9 mouse cellular contexts compared by ENCODE assay signal in genomic region chr6:77222849-77223638, GRCm38 (mm10). TPM values are rescaled to one million over a fixed set of nuclear protein-coding genes. Genes with fewer than 3 reads are reported as not detected.
A peak's percentile ranks its signal among the peaks of the same experiment; 100 is the strongest.
DNase-seq lines count a peak whose midpoint lies in the region; ATAC-seq lines count a peak whose summit lies in the region.
"Had no signal": no experiment of that assay in that cellular context is flagged by ENCODE, and none has a peak within 500 bp of the region (broad histone marks: within the 10 kb centered on the region; RNA-seq: fewer than 3 reads in every experiment).

No protein-coding gene starts in this region.

- H3K9me3 ChIP-seq in forebrain, embryonic 11.5 days (ENCODE audit: control insufficient read depth, low read length) = no peaks in the 10 kb centered on the region
- no peaks in the 10 kb centered on the region for H3K9me3 ChIP-seq in forebrain, embryonic 10.5 days
- no peaks in the 10 kb centered on the region for H3K9me3 ChIP-seq in neural tube, embryonic 13.5 days
- no peaks in the 10 kb centered on the region for H3K9me3 ChIP-seq in intestine, embryonic 15.5 days

- H3K27ac ChIP-seq in forebrain, embryonic 11.5 days (ENCODE audit: low read depth, low read length) = no peak overlapping the region
- H3K27ac ChIP-seq in forebrain, embryonic 10.5 days = no peak overlapping the region
- H3K27ac ChIP-seq in neural tube, embryonic 13.5 days (replicated peaks) = no peak overlapping the region
- no peak overlapping the region for H3K27ac ChIP-seq in intestine, embryonic 15.5 days

- no peak overlapping the region for H3K9ac ChIP-seq in forebrain, embryonic 11.5 days (ENCODE audit: low read length)
- H3K9ac ChIP-seq in neural tube, embryonic 13.5 days = no peak overlapping the region
- H3K9ac ChIP-seq in intestine, embryonic 15.5 days = no peak overlapping the region

- DNase-seq in forebrain, embryonic 11.5 days (ENCODE audit: low spot score) = peak; percentile 63
- no peak for DNase-seq in forebrain, embryonic 10.5 days (ENCODE audit: extremely low spot score, low spot score)
- peak; percentile 46 to 52 for DNase-seq in cerebellum, postnatal 36 days
- peak; percentile 69 to 75 for DNase-seq in layer of hippocampus, adult 8-10 months (ENCODE audit: low spot score in 2 of 2)
- no peak for DNase-seq in heart, postnatal 14 days
- DNase-seq in thymus, postnatal 4 days = no peak

- H3K4me2 ChIP-seq in forebrain, embryonic 11.5 days (ENCODE audit: low read depth, low read length, severe bottlenecking) = 0 out of 2 replicates have a peak overlapping the region, but pooled peaks have one; percentile 18
- H3K4me2 ChIP-seq in neural tube, embryonic 13.5 days = no peak overlapping the region
- H3K4me2 ChIP-seq in intestine, embryonic 15.5 days (replicated peaks) = no peak overlapping the region

- no peaks in the 10 kb centered on the region for H3K27me3 ChIP-seq in forebrain, embryonic 11.5 days (ENCODE audit: control insufficient read depth, insufficient read depth, low read length)
- peaks cover 23% of the 10 kb centered on the region for H3K27me3 ChIP-seq in forebrain, embryonic 10.5 days (ENCODE audit: poor library complexity, severe bottlenecking)
- no peaks in the 10 kb centered on the region for H3K27me3 ChIP-seq in neural tube, embryonic 13.5 days
- H3K27me3 ChIP-seq in intestine, embryonic 15.5 days (replicated peaks) = no peaks in the 10 kb centered on the region

- peak; percentile 71 for ATAC-seq in forebrain, embryonic 11.5 days (replicated peaks; ENCODE audit: low FRiP score)
- peak; percentile 93 for ATAC-seq in neural tube, embryonic 13.5 days (ENCODE audit: low read depth)
- ATAC-seq in intestine, embryonic 15.5 days = no peak

- H3K4me1 ChIP-seq in forebrain, embryonic 11.5 days (replicated peaks; ENCODE audit: control insufficient read depth, insufficient read depth, low read length) = peaks cover 9% of the 10 kb centered on the region
- peaks cover 24% of the 10 kb centered on the region for H3K4me1 ChIP-seq in forebrain, embryonic 10.5 days
- peaks cover 10% of the 10 kb centered on the region for H3K4me1 ChIP-seq in neural tube, embryonic 13.5 days (replicated peaks)
- H3K4me1 ChIP-seq in intestine, embryonic 15.5 days (replicated peaks) = no peaks in the 10 kb centered on the region

- no peaks in the 10 kb centered on the region for H3K36me3 ChIP-seq in forebrain, embryonic 11.5 days (ENCODE audit: control insufficient read depth, insufficient read depth, low read length)
- H3K36me3 ChIP-seq in forebrain, embryonic 10.5 days (replicated peaks) = no peaks in the 10 kb centered on the region
- H3K36me3 ChIP-seq in neural tube, embryonic 13.5 days = no peaks in the 10 kb centered on the region
- no peaks in the 10 kb centered on the region for H3K36me3 ChIP-seq in intestine, embryonic 15.5 days

- intact Hi-C loops in heart, postnatal 14 days (cut with DNase I) = no loop called here

- no peak overlapping the region for H3K4me3 ChIP-seq in forebrain, embryonic 11.5 days (ENCODE audit: low read depth, low read length)
- H3K4me3 ChIP-seq in forebrain, embryonic 10.5 days = no peak overlapping the region
- no peak overlapping the region for H3K4me3 ChIP-seq in neural tube, embryonic 13.5 days
- no peak overlapping the region for H3K4me3 ChIP-seq in intestine, embryonic 15.5 days (replicated peaks)

- 50% methylated on average over 16 of the region's 16 CpGs for WGBS in forebrain, embryonic 11.5 days
- WGBS in forebrain, embryonic 10.5 days = 65% methylated on average over 16 of the region's 16 CpGs
- WGBS in neural tube, embryonic 13.5 days = 38% methylated on average over 16 of the region's 16 CpGs
- WGBS in intestine, embryonic 15.5 days = 71% methylated on average over 16 of the region's 16 CpGs

RNA-seq across cellular contexts. Expression of gene Lrrtm1, which starts 19.4 kb away (rescaled TPM):
- 11.5 and 12.6 TPM in 2 replicates for polyA plus RNA-seq in forebrain, embryonic 11.5 days (2014; fragmentation: Nextera tagmentation; extraction: Ambion mirVana)
- 6.2 and 6.5 TPM in 2 replicates for polyA plus RNA-seq in forebrain, embryonic 10.5 days (2016; fragmentation: Nextera tagmentation; extraction: Ambion mirVana)
- total RNA-seq in layer of hippocampus, adult 8-10 months (2022) = 10 to 100 TPM; 92.6 to 96.6 (median 93.5) TPM
- polyA plus RNA-seq in neural tube, embryonic 13.5 days (2015; fragmentation: Nextera tagmentation; extraction: Ambion mirVana) = 42.2 and 44.4 TPM in 2 replicates
- total RNA-seq in heart, postnatal 14 days (2021) = under 1 TPM in 1 of 2 experiments, not detected in 1; 0.07 TPM
- 4.5 and 4.7 TPM in 2 replicates for polyA plus RNA-seq in intestine, embryonic 15.5 days (2015; fragmentation: Nextera tagmentation; extraction: Ambion mirVana)
- total RNA-seq: liver, adult 2 months had no signal
- polyA plus RNA-seq: liver, adult 2 months had no signal

Comparison
In these comparisons a context has a peak if more than half of its experiments do, and no peak if none do; other contexts are left out.
1. DNase-seq: peak in forebrain, embryonic 11.5 days (single experiment), cerebellum, postnatal 36 days (2 of 2) and layer of hippocampus, adult 8-10 months (2 of 2); none in forebrain, embryonic 10.5 days (single experiment), heart, postnatal 14 days (0 of 2) and thymus, postnatal 4 days (single experiment).